Mouse (Mus musculus) heart, embryonic 14.5 days (tissue): Measurements from ENCODE around the gene Kmt2c. TPM values are rescaled to one million over a fixed set of nuclear protein-coding genes. Genes with fewer than 3 reads are reported as not detected.
A peak's percentile ranks its signal among the peaks of the same experiment; 100 is the strongest.
"Not testable (repeated sequence)": the region's sequence is repeated elsewhere in the genome, so short reads cannot be mapped to it uniquely, and the experiment has no call there.

ENCODE experiments used
- ATAC-seq: fragments of 200-750 bp; cut with Nextera tagmentation; 2 replicates; pipeline ENCODE4 v1.8.0; 2017; ENCODE audit warnings: low read depth, moderate TSS enrichment; ENCODE audit not compliant: insufficient number of reproducible peaks, insufficient read depth, low FRiP score
- H3K27ac ChIP-seq, 2 experiments: fragments of 200-500 bp in 1 of 2; fragments of 300-500 bp in 1 of 2; sonication (generic) in 1 of 2; replicated peaks in 1 of 2; 2 replicates each; pipeline ENCODE4 v1.5.1; 2012 to 2014; ENCODE audit warnings: low read depth in 2 of 2, low read length in 2 of 2, control low read depth in 1 of 2, mild to moderate bottlenecking in 1 of 2, mixed read lengths in 1 of 2; ENCODE audit not compliant: control insufficient read depth in 1 of 2, insufficient read depth in 1 of 2
- H3K27me3 ChIP-seq: fragments of 300-500 bp; sonication (generic); 2 replicates; pipeline ENCODE4 v1.6.1; 2014; ENCODE audit warnings: mild to moderate bottlenecking, low read length, control low read depth; ENCODE audit not compliant: control insufficient read depth, insufficient read depth
- H3K36me3 ChIP-seq: fragments of 300-500 bp; sonication (generic); 2 replicates; pipeline ENCODE4 v1.6.1; 2014; ENCODE audit warnings: mild to moderate bottlenecking, control low read depth, low read length, mixed read lengths; ENCODE audit not compliant: control insufficient read depth, insufficient read depth
- H3K4me1 ChIP-seq, 2 experiments: fragments of 200-500 bp in 1 of 2; fragments of 300-500 bp in 1 of 2; sonication (generic) in 1 of 2; 2 replicates each; pipeline ENCODE4 v1.6.1; 2012 to 2014; ENCODE audit warnings: low read length in 2 of 2, control low read depth in 1 of 2, mixed read lengths in 1 of 2; ENCODE audit not compliant: control insufficient read depth in 2 of 2, insufficient read depth in 2 of 2
- H3K4me2 ChIP-seq: fragments of 300-500 bp; sonication (generic); 2 replicates; pipeline ENCODE4 v1.6.1; 2014; ENCODE audit warnings: mild to moderate bottlenecking, low read length
- H3K4me3 ChIP-seq, 2 experiments: fragments of 200-500 bp in 1 of 2; fragments of 300-500 bp in 1 of 2; sonication (generic) in 1 of 2; 2 replicates each; pipeline ENCODE4 v1.5.1; 2012 to 2014; ENCODE audit warnings: low read length in 2 of 2, mild to moderate bottlenecking in 2 of 2, control low read depth in 1 of 2, low read depth in 1 of 2, moderate library complexity in 1 of 2; ENCODE audit not compliant: control insufficient read depth in 1 of 2, insufficient read depth in 1 of 2
- H3K9ac ChIP-seq: fragments of 300-500 bp; sonication (generic); 2 replicates; pipeline ENCODE4 v1.6.1; 2014; ENCODE audit warnings: mild to moderate bottlenecking, low read length
- H3K9me3 ChIP-seq: fragments of 300-500 bp; sonication (generic); 2 replicates; pipeline ENCODE4 v1.6.1; 2016; ENCODE audit warnings: low read length, control low read depth; ENCODE audit not compliant: control insufficient read depth
- WGBS: fragments of 180-500 bp; shearing (Covaris S2); extraction: QIAGEN DNeasy Blood & Tissue Kit; methylation state at CpG from one replicate; pipeline ENCODE4 v1.1.7; 2014; 5-methylcytosine and 5-hydroxymethylcytosine counted together
- polyA plus RNA-seq: library from polyadenylated mRNA; unstranded; fragments of >200 nt; fragmentation: Nextera tagmentation; extraction: Ambion mirVana; gene quantifications from 2 replicates; pipeline ENCODE4 v1.2.1, GENCODE M21; 2014

Kmt2c gene
- polyA plus RNA-seq, 1 experiment from 2014 or later, result 14.0 TPM

DNA sequence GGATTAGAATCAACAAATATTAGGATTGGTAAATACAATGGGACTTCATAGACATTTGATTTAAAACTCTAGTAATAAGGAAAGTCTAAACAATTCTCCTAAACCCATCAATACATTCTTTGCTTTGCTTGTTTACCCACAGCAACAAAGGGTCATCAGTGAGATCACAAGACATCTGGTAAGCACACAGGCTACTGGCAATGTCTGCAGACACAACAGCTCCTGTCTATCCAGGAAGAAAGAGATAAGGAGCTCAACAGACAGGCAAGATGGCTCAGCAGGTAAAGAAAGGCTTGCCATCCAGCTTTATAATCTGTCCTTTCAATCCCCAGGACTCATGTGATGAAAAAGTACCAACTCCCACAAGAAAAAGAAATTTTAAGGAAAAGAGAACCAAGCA lies 19.7 kb downstream of the Kmt2c start:
- Histone ChIP-seq H3K4me1 (no peaks in the 10 kb centered on the region), H3K9me3 (no peaks in the 10 kb centered on the region), H3K4me2 (no peak overlapping the region), H3K27ac (no peak overlapping the region), H3K4me3 (no peak overlapping the region), H3K36me3 (no peaks in the 10 kb centered on the region), H3K27me3 (no peaks in the 10 kb centered on the region), H3K9ac (no peak overlapping the region)
- no peak for ATAC-seq

DNA sequence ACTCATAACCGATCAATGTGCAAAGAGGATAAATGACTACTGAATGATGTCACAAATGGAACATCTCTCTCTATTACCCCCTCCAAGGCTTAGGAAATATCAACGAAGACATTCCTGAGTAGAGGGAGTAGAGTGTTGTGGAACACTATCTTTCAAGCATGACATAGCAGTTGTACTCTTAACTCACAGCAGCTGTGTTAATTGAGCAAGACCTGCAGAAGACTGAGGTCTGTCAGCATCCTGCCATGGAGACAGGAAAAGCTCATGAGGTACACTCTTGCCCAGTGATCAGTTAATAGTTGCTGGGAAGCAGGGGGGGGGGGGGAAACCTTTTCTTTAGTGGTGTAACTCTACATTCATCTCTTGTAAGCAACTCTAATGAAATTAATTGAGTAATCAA lies 22.8 kb downstream of the Kmt2c start:
- no peak overlapping the region for H3K4me3 ChIP-seq
- ATAC-seq, result no peak
- 75% methylated on average over 2 of the region's 2 CpGs for WGBS
- peaks cover 0 to 3% of the 10 kb centered on the region in 2 experiments; a peak in 1 of 4 replicates for H3K4me1 ChIP-seq
- no peak overlapping the region for H3K27ac ChIP-seq
- no peaks in the 10 kb centered on the region for H3K27me3 ChIP-seq
- H3K36me3 ChIP-seq, result no peaks in the 10 kb centered on the region
- no peaks in the 10 kb centered on the region for H3K9me3 ChIP-seq
- no peak overlapping the region for H3K4me2 ChIP-seq
- H3K9ac ChIP-seq, result no peak overlapping the region

DNA sequence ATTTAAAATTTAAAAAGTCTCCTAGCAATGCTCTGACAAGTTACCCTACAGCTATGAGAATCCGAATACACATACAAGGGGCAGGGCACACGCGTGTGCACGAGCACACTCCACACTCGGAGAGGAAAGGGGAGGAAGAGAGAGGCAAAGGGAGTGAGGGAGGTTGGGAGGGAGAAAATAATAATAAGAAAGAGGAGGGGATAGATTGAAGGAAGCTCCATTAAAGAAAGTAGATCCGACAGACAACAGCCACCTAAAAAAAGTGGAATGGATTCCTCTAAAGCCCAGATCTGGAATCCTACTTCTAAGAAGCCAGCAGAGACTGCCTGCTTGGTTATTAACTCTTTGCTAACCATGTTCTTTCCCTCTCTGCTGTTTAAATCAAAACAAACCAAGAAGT lies 26.5 kb downstream of the Kmt2c start:
- H3K9ac ChIP-seq, result peak overlapping the region; percentile 44
- no peak overlapping the region for H3K27ac ChIP-seq
- H3K9me3 ChIP-seq, result no peaks in the 10 kb centered on the region
- ATAC-seq, result 0 out of 2 replicates have a peak, but pooled peaks have one; percentile 26
- H3K4me1 ChIP-seq, result peaks cover 0 to 3% of the 10 kb centered on the region in 2 experiments; a peak in 1 of 4 replicates
- 4% methylated on average over 6 of the region's 6 CpGs for WGBS
- H3K27me3 ChIP-seq, result no peaks in the 10 kb centered on the region
- peak overlapping the region; percentile 55 for H3K4me2 ChIP-seq
- H3K36me3 ChIP-seq, result no peaks in the 10 kb centered on the region
- peak overlapping the region; percentile 37 to 46 for H3K4me3 ChIP-seq

DNA sequence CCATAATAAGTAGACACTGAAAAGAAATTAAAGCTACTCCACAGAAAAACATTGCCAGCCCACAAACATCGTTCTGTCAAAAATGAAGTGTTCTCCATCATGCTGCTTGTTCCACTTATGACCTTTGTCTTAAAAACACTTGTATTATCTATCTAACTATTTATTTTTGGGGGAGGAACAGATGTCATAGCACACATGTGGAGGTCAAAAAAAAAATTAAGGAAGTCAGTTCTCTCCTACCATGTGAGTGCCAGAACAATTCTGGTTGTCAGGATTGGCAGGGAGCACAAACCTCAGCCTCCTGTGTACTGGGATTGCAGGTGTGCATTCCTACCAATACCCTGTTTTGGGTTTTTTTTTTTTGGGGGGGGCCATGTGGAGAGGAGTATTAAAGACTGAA lies 36.6 kb downstream of the Kmt2c start:
- Histone ChIP-seq H3K9ac (no peak overlapping the region), H3K4me1 (peaks cover 0 to 12% of the 10 kb centered on the region in 2 experiments; a peak in 3 of 4 replicates), H3K9me3 (no peaks in the 10 kb centered on the region), H3K27ac (no peak overlapping the region), H3K4me3 (no peak overlapping the region), H3K27me3 (no peaks in the 10 kb centered on the region), H3K4me2 (no peak overlapping the region), H3K36me3 (no peaks in the 10 kb centered on the region)
- ATAC-seq, result no peak
- 60% methylated on average over 1 of the region's 1 CpGs for WGBS

DNA sequence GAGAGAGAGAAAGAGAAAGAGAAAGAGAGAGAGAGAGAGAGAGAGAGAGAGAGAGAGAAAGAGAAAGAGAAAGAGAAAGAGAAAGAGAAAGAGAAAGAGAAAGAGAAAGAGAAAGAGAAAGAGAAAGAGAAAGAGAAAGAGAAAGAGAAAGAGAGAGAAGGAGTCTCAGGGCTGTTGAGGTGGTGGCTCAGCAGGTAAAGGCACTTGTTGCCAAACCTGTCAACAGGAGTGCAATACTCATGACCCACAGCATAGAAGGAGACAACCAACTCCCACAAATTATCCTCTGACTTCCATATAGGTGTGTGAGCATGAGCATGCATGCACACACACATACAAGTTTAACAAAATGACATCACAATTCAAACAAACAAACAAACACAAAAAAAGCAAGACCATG lies 43.2 kb downstream of the Kmt2c start:
- not testable (repeated sequence) for H3K36me3 ChIP-seq, H3K27ac ChIP-seq, H3K4me3 ChIP-seq, H3K9me3 ChIP-seq, H3K27me3 ChIP-seq, H3K4me2 ChIP-seq, ATAC-seq, H3K9ac ChIP-seq
- peaks cover 2 to 18% of the 10 kb centered on the region in 2 experiments; a peak in 3 of 4 replicates for H3K4me1 ChIP-seq

DNA sequence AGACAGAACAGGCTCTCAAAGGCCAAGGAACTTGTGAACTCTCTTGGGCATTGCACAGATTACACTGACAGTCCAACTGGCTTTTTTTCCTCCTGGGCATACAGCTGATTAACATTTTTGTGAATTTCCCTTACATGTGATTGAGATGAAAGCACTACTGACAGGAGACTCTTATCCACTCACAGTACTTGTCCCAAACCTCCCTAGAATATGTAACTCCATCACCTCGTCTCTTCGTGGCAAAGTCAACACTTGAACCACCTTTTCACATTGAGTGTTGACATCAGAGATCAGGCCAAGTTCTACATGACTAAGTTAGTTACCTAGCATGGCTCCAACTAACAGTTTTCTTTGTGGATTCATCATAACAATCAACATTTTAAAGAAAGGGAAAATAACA lies 45.9 kb downstream of the Kmt2c start:
- no peak for ATAC-seq
- no peak overlapping the region for H3K4me2 ChIP-seq
- H3K9ac ChIP-seq, result no peak overlapping the region
- no peaks in the 10 kb centered on the region for H3K27me3 ChIP-seq
- H3K9me3 ChIP-seq, result no peaks in the 10 kb centered on the region
- WGBS, result 29% methylated on average over 2 of the region's 2 CpGs
- H3K27ac ChIP-seq, result no peak overlapping the region
- no peaks in the 10 kb centered on the region for H3K36me3 ChIP-seq
- peaks cover 2 to 26% of the 10 kb centered on the region in 2 experiments; a peak in 3 of 4 replicates for H3K4me1 ChIP-seq
- H3K4me3 ChIP-seq, result no peak overlapping the region

DNA sequence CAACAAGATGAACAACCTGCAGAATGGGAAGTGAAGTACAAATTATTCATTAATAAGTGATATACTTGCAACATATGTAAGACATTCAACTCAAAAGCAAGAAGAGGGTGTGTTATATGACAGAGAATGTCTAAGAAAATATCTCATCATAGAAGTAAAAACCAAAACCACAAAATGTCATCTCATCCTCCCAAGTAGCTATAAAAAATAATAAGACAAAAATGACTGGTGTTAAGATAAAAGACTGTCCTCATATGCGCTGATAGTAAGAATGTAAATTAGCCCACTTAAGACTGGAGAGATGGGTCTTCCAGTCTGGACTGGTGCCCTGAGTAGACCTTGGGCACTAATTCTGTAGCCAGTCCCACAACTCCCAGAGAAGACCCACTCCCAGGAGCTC lies 61.1 kb downstream of the Kmt2c start:
- Histone ChIP-seq H3K4me2 (no peak overlapping the region), H3K9ac (no peak overlapping the region), H3K27me3 (no peaks in the 10 kb centered on the region), H3K27ac (no peak overlapping the region), H3K4me3 (no peak overlapping the region), H3K36me3 (no peaks in the 10 kb centered on the region), H3K9me3 (no peaks in the 10 kb centered on the region), H3K4me1 (no peaks in the 10 kb centered on the region)
- no peak for ATAC-seq
- 81% methylated on average over 1 of the region's 1 CpGs for WGBS

DNA sequence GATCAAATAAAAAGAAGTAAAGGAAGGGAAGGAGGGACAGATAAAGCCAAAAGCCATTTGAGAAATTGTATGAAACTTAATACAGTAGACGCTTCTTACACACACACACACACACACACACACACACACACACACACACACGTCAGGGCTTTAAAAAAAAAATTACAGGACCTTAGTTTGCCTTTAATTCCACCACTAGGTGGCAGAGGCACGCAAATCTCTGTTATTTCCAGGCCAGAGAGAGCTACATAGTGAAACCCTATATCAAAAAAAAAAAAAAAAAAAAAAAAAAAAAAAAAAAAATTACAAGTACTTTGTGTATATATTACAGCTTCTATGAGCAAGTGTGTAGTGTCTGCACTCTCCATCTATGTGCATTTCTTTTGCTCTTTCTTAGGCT lies 62.5 kb downstream of the Kmt2c start:
- 17% methylated on average over 3 of the region's 3 CpGs for WGBS
- H3K27ac ChIP-seq, result no peak overlapping the region
- no peak overlapping the region for H3K4me2 ChIP-seq
- no peaks in the 10 kb centered on the region for H3K9me3 ChIP-seq
- H3K4me3 ChIP-seq, result no peak overlapping the region
- H3K27me3 ChIP-seq, result no peaks in the 10 kb centered on the region
- H3K9ac ChIP-seq, result no peak overlapping the region
- no peaks in the 10 kb centered on the region for H3K36me3 ChIP-seq
- H3K4me1 ChIP-seq, result no peaks in the 10 kb centered on the region
- ATAC-seq, result no peak
